Mouse (Mus musculus): ENCODE results near the gene Inpp5k.
"Not testable (repeated sequence)": the region's sequence is repeated elsewhere in the genome, so short reads cannot be mapped to it uniquely, and the experiment has no call there.

Inpp5k gene

GRCm38 (mm10) chr11:75678747-75679438, 48.1 kb downstream of the Inpp5k start, which contains the start of gene Crk:
Gene Crk (plus strand): TSS chr11:75679259.
- DNase-seq (ENCODE audit: low spot score), result peak; percentile 98

- peak; percentile 68 for DNase-seq (ENCODE audit: low spot score)
These were observed 48.8 kb downstream of the Inpp5k start for GRCm38 (mm10) chr11:75679439-75680171.

GRCm38 (mm10) chr11:75684462-75684861, 53.7 kb downstream of the Inpp5k start:
- DNase-seq (ENCODE audit: low spot score), result no peak

- no peak for DNase-seq (ENCODE audit: low spot score)
These were observed 54.2 kb downstream of the Inpp5k start for GRCm38 (mm10) chr11:75684956-75685355.

GRCm38 (mm10) chr11:75687343-75687993, 56.7 kb downstream of the Inpp5k start:
- DNase-seq (ENCODE audit: low spot score), result peak; percentile 53

GRCm38 (mm10) chr11:75688132-75688531, 57.3 kb downstream of the Inpp5k start:
- no peak for DNase-seq (ENCODE audit: low spot score)

GRCm38 (mm10) chr11:75689977-75690376, 59.2 kb downstream of the Inpp5k start:
- no peak for DNase-seq (ENCODE audit: low spot score)

- no peak for DNase-seq (ENCODE audit: low spot score)
These were observed 60.3 kb downstream of the Inpp5k start for GRCm38 (mm10) chr11:75691047-75691446.

GRCm38 (mm10) chr11:75693570-75693969, 62.8 kb downstream of the Inpp5k start:
- DNase-seq (ENCODE audit: low spot score), result no peak

GRCm38 (mm10) chr11:75697464-75697863, 66.7 kb downstream of the Inpp5k start:
- DNase-seq (ENCODE audit: low spot score), result not testable (repeated sequence)

Measured in yolk sac, embryonic 10.5 days (tissue).